Mouse (Mus musculus): ENCODE measurements around the gene Mtcl1. TPM values are rescaled to one million over a fixed set of nuclear protein-coding genes. Genes with fewer than 3 reads are reported as not detected.
A peak's percentile ranks its signal among the peaks of the same experiment; 100 is the strongest.

Gene Mtcl1
- polyA plus RNA-seq, 1 experiment from 2014 or later, result 26.4 TPM

GRCm38 (mm10) chr17:66326552-66327045, 123.0 kb downstream of the Mtcl1 start:
- WGBS, result 88% methylated on average over 5 of the region's 5 CpGs

GRCm38 (mm10) chr17:66326204-66326545, 123.4 kb downstream of the Mtcl1 start:
- Histone ChIP-seq H3K36me3 (no peaks in the 10 kb centered on the region), H3K27me3 (no peaks in the 10 kb centered on the region), H3K9me3 (no peaks in the 10 kb centered on the region), H3K4me2 (peak overlapping the region; percentile 47; the same call in 1 of the 2 replicates), H3K4me3 (no peak overlapping the region), H3K27ac (replicated peaks) (0 out of 2 replicates have a peak overlapping the region, but pooled peaks have one; percentile 79), H3K4me1 (replicated peaks) (peaks cover 24% of the 10 kb centered on the region), H3K9ac (no peak overlapping the region)
- ATAC-seq (ENCODE audit: low read depth), result 0 out of 2 replicates have a peak, but pooled peaks have one; percentile 3
- WGBS, result 82% methylated on average over 4 of the region's 4 CpGs

More at GRCm38 (mm10) chr17:66326552-66327045, 123.0 kb downstream of the Mtcl1 start:
- no peak overlapping the region for H3K4me3 ChIP-seq
- H3K36me3 ChIP-seq, result no peaks in the 10 kb centered on the region
- peaks cover 24% of the 10 kb centered on the region for H3K4me1 ChIP-seq (replicated peaks)
- H3K27me3 ChIP-seq, result no peaks in the 10 kb centered on the region
- no peak overlapping the region for H3K4me2 ChIP-seq
- ATAC-seq (ENCODE audit: low read depth), result no peak
- no peak overlapping the region for H3K9ac ChIP-seq
- no peaks in the 10 kb centered on the region for H3K9me3 ChIP-seq
- no peak overlapping the region for H3K27ac ChIP-seq (replicated peaks)

- Histone ChIP-seq H3K9me3 (no peaks in the 10 kb centered on the region), H3K9ac (peak overlapping the region; percentile 41), H3K27me3 (no peaks in the 10 kb centered on the region), H3K27ac (replicated peaks) (peak overlapping the region; percentile 79), H3K4me2 (peak overlapping the region; percentile 47), H3K4me3 (peak overlapping the region; percentile 19), H3K36me3 (no peaks in the 10 kb centered on the region), H3K4me1 (replicated peaks) (peaks cover 24% of the 10 kb centered on the region)
- ATAC-seq (ENCODE audit: low read depth), result peak; percentile 93
- WGBS, result 35% methylated on average over 14 of the region's 14 CpGs
Observed at GRCm38 (mm10) chr17:66325440-66326203, 123.9 kb downstream of the Mtcl1 start.

GRCm38 (mm10) chr17:66324836-66325235, 124.7 kb downstream of the Mtcl1 start:
- H3K27ac ChIP-seq (replicated peaks), result peak overlapping the region; percentile 79
- no peak for ATAC-seq (ENCODE audit: low read depth)
- H3K4me3 ChIP-seq, result no peak overlapping the region
- no peak overlapping the region for H3K4me2 ChIP-seq
- no peaks in the 10 kb centered on the region for H3K9me3 ChIP-seq
- peaks cover 24% of the 10 kb centered on the region for H3K4me1 ChIP-seq (replicated peaks)
- WGBS, result 89% methylated on average over 3 of the region's 3 CpGs
- H3K36me3 ChIP-seq, result no peaks in the 10 kb centered on the region
- no peak overlapping the region for H3K9ac ChIP-seq
- no peaks in the 10 kb centered on the region for H3K27me3 ChIP-seq

- ATAC-seq (ENCODE audit: low read depth), result no peak
- H3K27ac ChIP-seq (replicated peaks), result no peak overlapping the region
- peaks cover 24% of the 10 kb centered on the region for H3K4me1 ChIP-seq (replicated peaks)
- WGBS, result 54% methylated on average over 15 of the region's 15 CpGs
- no peak overlapping the region for H3K9ac ChIP-seq
- H3K36me3 ChIP-seq, result no peaks in the 10 kb centered on the region
- no peak overlapping the region for H3K4me3 ChIP-seq
- H3K9me3 ChIP-seq, result no peaks in the 10 kb centered on the region
- H3K27me3 ChIP-seq, result no peaks in the 10 kb centered on the region
- no peak overlapping the region for H3K4me2 ChIP-seq
Observed at GRCm38 (mm10) chr17:66322646-66323255, 126.8 kb downstream of the Mtcl1 start.

- 87% methylated on average over 14 of the region's 14 CpGs for WGBS
- Histone ChIP-seq H3K4me3 (no peak overlapping the region), H3K9ac (no peak overlapping the region), H3K27me3 (no peaks in the 10 kb centered on the region), H3K9me3 (no peaks in the 10 kb centered on the region), H3K27ac (replicated peaks) (no peak overlapping the region), H3K4me1 (replicated peaks) (peaks cover 24% of the 10 kb centered on the region), H3K36me3 (no peaks in the 10 kb centered on the region), H3K4me2 (no peak overlapping the region)
- no peak for ATAC-seq (ENCODE audit: low read depth)
Observed at GRCm38 (mm10) chr17:66321933-66322332, 127.6 kb downstream of the Mtcl1 start.

- H3K27me3 ChIP-seq, result no peaks in the 10 kb centered on the region
- ATAC-seq (ENCODE audit: low read depth), result no peak
- no peaks in the 10 kb centered on the region for H3K36me3 ChIP-seq
- H3K4me1 ChIP-seq (replicated peaks), result peaks cover 20% of the 10 kb centered on the region
- H3K4me2 ChIP-seq, result no peak overlapping the region
- H3K4me3 ChIP-seq, result no peak overlapping the region
- H3K9ac ChIP-seq, result no peak overlapping the region
- 77% methylated on average over 20 of the region's 20 CpGs for WGBS
- H3K9me3 ChIP-seq, result no peaks in the 10 kb centered on the region
- no peak overlapping the region for H3K27ac ChIP-seq (replicated peaks)
Observed at GRCm38 (mm10) chr17:66320716-66321372, 128.7 kb downstream of the Mtcl1 start.

GRCm38 (mm10) chr17:66318031-66318430, 131.5 kb downstream of the Mtcl1 start:
- ATAC-seq (ENCODE audit: low read depth), result no peak
- H3K36me3 ChIP-seq, result no peaks in the 10 kb centered on the region
- no peaks in the 10 kb centered on the region for H3K27me3 ChIP-seq
- WGBS, result 89% methylated on average over 3 of the region's 3 CpGs
- H3K9ac ChIP-seq, result no peak overlapping the region
- H3K9me3 ChIP-seq, result no peaks in the 10 kb centered on the region
- no peak overlapping the region for H3K27ac ChIP-seq (replicated peaks)
- no peak overlapping the region for H3K4me3 ChIP-seq
- H3K4me2 ChIP-seq, result no peak overlapping the region
- peaks cover 23% of the 10 kb centered on the region for H3K4me1 ChIP-seq (replicated peaks)

- Histone ChIP-seq H3K27ac (replicated peaks) (no peak overlapping the region), H3K9me3 (no peaks in the 10 kb centered on the region), H3K36me3 (no peaks in the 10 kb centered on the region), H3K4me1 (replicated peaks) (peaks cover 19% of the 10 kb centered on the region), H3K4me3 (no peak overlapping the region), H3K9ac (no peak overlapping the region), H3K27me3 (no peaks in the 10 kb centered on the region), H3K4me2 (no peak overlapping the region)
- no peak for ATAC-seq (ENCODE audit: low read depth)
- WGBS, result 91% methylated on average over 4 of the region's 4 CpGs
Observed at GRCm38 (mm10) chr17:66317576-66317975, 132.0 kb downstream of the Mtcl1 start.

GRCm38 (mm10) chr17:66317156-66317555, 132.4 kb downstream of the Mtcl1 start:
- H3K36me3 ChIP-seq, result no peaks in the 10 kb centered on the region
- H3K27ac ChIP-seq (replicated peaks), result no peak overlapping the region
- H3K9ac ChIP-seq, result no peak overlapping the region
- H3K4me1 ChIP-seq (replicated peaks), result peaks cover 19% of the 10 kb centered on the region
- ATAC-seq (ENCODE audit: low read depth), result no peak
- H3K4me2 ChIP-seq, result no peak overlapping the region
- no peaks in the 10 kb centered on the region for H3K27me3 ChIP-seq
- H3K4me3 ChIP-seq, result no peak overlapping the region
- no peaks in the 10 kb centered on the region for H3K9me3 ChIP-seq
- 86% methylated on average over 5 of the region's 5 CpGs for WGBS

- no peaks in the 10 kb centered on the region for H3K27me3 ChIP-seq
- no peaks in the 10 kb centered on the region for H3K9me3 ChIP-seq
- 28% methylated on average over 10 of the region's 10 CpGs for WGBS
- ATAC-seq (ENCODE audit: low read depth), result peak; percentile 50
- no peaks in the 10 kb centered on the region for H3K36me3 ChIP-seq
- peak overlapping the region; percentile 53; the same call in 1 of the 2 replicates for H3K27ac ChIP-seq (replicated peaks)
- peaks cover 19% of the 10 kb centered on the region for H3K4me1 ChIP-seq (replicated peaks)
- H3K9ac ChIP-seq, result no peak overlapping the region
- no peak overlapping the region for H3K4me2 ChIP-seq
- H3K4me3 ChIP-seq, result no peak overlapping the region
Observed at GRCm38 (mm10) chr17:66315451-66315850, 134.1 kb downstream of the Mtcl1 start.
